Mouse (Mus musculus) stomach, embryonic 14.5 days (tissue): ENCODE data around the gene 9130230L23Rik. TPM values are rescaled to one million over a fixed set of nuclear protein-coding genes. Genes with fewer than 3 reads are reported as not detected.

Experiments
- ATAC-seq: fragments of 200-750 bp; cut with Nextera tagmentation; 2 replicates; pipeline ENCODE4 v1.8.0; 2017; ENCODE audit warnings: low read depth, moderate TSS enrichment; ENCODE audit not compliant: insufficient number of reproducible peaks, insufficient read depth, low FRiP score
- H3K27ac ChIP-seq: fragments of 300-500 bp; sonication (generic); 2 replicates; pipeline ENCODE4 v1.5.1; 2014; ENCODE audit warnings: mild to moderate bottlenecking, low read length, moderate library complexity, mixed read lengths
- H3K27me3 ChIP-seq: fragments of 300-500 bp; sonication (generic); 2 replicates; pipeline ENCODE4 v1.6.1; 2014; ENCODE audit warnings: low read length, control low read depth, mixed read lengths; ENCODE audit not compliant: control insufficient read depth, insufficient read depth
- H3K36me3 ChIP-seq: fragments of 300-500 bp; sonication (generic); 2 replicates; pipeline ENCODE4 v1.6.1; 2014; ENCODE audit warnings: mild to moderate bottlenecking, control low read depth, low read length, moderate library complexity, mixed read lengths; ENCODE audit not compliant: control insufficient read depth, insufficient read depth
- H3K4me1 ChIP-seq: fragments of 300-500 bp; sonication (generic); 2 replicates; pipeline ENCODE4 v1.6.1; 2014; ENCODE audit warnings: low read length, control low read depth, mixed read lengths; ENCODE audit not compliant: control insufficient read depth, insufficient read depth
- H3K4me2 ChIP-seq: fragments of 300-500 bp; sonication (generic); replicated peaks from 2 replicates; pipeline ENCODE4 v1.6.1; 2014; ENCODE audit warnings: low read depth, low read length, control low read depth
- H3K4me3 ChIP-seq: fragments of 300-500 bp; sonication (generic); 2 replicates; pipeline ENCODE4 v1.5.1; 2014; ENCODE audit warnings: low read depth, low read length, control low read depth
- H3K9ac ChIP-seq: fragments of 300-500 bp; sonication (generic); replicated peaks from 2 replicates; pipeline ENCODE4 v1.6.1; 2014; ENCODE audit warnings: low read depth, mild to moderate bottlenecking, control low read depth, low read length, moderate library complexity, mixed read lengths
- H3K9me3 ChIP-seq: fragments of 300-500 bp; sonication (generic); 2 replicates; pipeline ENCODE4 v1.6.1; 2016; ENCODE audit warnings: low read depth, low read length, control low read depth; ENCODE audit not compliant: control insufficient read depth
- WGBS: fragments of 180-500 bp; shearing (Covaris S2); extraction: QIAGEN DNeasy Blood & Tissue Kit; methylation state at CpG from one replicate; pipeline ENCODE4 v1.1.7; 2014; 5-methylcytosine and 5-hydroxymethylcytosine counted together
- polyA plus RNA-seq: library from polyadenylated mRNA; unstranded; fragments of >200 nt; fragmentation: Nextera tagmentation; extraction: Ambion mirVana; gene quantifications from 2 replicates; pipeline ENCODE4 v1.2.1, GENCODE M21; 2014

Gene 9130230L23Rik
- polyA plus RNA-seq, 1 experiment from 2014 or later = 3.0 TPM

GRCm38 (mm10) chr5:65954130-65955080, 49.7 kb downstream of the 9130230L23Rik start:
- H3K36me3 ChIP-seq = no peaks in the 10 kb centered on the region
- H3K27me3 ChIP-seq = no peaks in the 10 kb centered on the region
- 90% methylated on average over 16 of the region's 16 CpGs for WGBS
- H3K9me3 ChIP-seq = no peaks in the 10 kb centered on the region
- no peak overlapping the region for H3K27ac ChIP-seq
- no peak overlapping the region for H3K4me2 ChIP-seq
- no peak overlapping the region for H3K4me3 ChIP-seq
- H3K4me1 ChIP-seq = peaks cover 9% of the 10 kb centered on the region; the same call in 1 of the 2 replicates
- ATAC-seq = no peak
- H3K9ac ChIP-seq = no peak overlapping the region

GRCm38 (mm10) chr5:65951513-65951909, 52.6 kb downstream of the 9130230L23Rik start:
- H3K27ac ChIP-seq = no peak overlapping the region
- WGBS = 72% methylated on average over 4 of the region's 4 CpGs
- no peak for ATAC-seq
- H3K27me3 ChIP-seq = no peaks in the 10 kb centered on the region
- no peak overlapping the region for H3K4me2 ChIP-seq
- H3K9ac ChIP-seq = no peak overlapping the region
- H3K4me3 ChIP-seq = no peak overlapping the region
- no peaks in the 10 kb centered on the region for H3K9me3 ChIP-seq
- H3K36me3 ChIP-seq = no peaks in the 10 kb centered on the region
- peaks cover 9% of the 10 kb centered on the region; the same call in 1 of the 2 replicates for H3K4me1 ChIP-seq

DNA sequence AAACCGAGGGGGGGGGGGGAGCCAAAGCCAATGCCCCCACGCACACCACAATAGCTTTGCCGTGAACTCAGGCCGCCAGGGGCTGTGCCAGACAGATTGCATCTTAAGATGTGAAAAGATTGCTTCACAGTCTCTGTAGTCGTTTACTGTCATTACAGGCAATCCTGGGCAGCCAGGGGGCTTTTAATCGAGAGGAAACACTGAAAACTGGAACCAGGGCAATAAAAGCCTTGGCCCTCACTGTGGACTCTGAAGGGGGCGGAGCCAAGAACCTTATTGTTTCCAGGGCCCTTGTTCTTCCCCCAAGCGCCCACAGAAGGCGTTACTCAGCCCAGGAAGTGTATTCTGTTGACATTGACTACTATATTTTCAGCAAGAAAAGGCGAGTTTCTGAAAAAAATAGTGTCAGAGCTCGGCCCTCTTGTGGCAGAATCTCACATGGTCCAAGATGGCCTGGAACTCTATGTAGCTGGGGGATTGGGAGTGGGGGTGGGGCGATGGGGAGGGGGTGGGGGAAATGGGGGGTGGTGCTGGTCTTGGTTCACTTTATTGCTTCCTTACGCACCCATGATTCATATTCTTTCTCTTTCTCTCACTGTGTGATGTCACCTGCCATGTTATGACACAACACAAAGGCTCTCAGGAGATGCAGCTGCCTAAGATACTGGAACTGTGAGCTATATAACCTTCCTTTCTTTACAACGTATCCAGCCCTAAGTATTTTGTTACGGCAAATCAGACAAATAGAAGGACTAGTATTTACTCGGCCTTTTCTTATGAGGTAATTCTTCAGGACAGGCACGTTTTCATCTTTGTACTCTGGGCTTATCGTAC, 53.2 kb downstream of the 9130230L23Rik start:
- Histone ChIP-seq H3K4me1 (peaks cover 9% of the 10 kb centered on the region; the same call in 1 of the 2 replicates), H3K4me2 (no peak overlapping the region), H3K27ac (no peak overlapping the region), H3K9ac (no peak overlapping the region), H3K9me3 (no peaks in the 10 kb centered on the region), H3K27me3 (no peaks in the 10 kb centered on the region), H3K4me3 (no peak overlapping the region), H3K36me3 (no peaks in the 10 kb centered on the region)
- WGBS = 69% methylated on average over 18 of the region's 18 CpGs
- ATAC-seq = no peak

DNA sequence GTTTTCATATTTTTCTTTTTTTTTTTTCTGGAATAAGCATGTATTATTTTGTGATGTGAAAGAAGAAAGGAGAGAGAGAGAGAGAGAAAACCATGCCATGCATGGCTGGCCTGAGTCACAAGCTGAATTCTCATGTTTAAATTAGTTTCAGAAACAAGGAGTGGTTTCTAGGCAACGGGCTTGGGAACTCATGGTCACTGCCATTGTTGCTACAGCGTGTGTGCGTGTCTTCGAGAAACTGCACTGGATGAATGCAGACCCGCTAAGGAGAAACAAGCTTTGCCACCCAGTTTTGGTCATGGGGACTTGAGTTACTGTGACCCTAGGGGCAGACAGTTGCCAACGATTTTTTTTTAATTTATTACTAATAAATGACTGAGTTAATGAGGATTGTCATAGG, 53.8 kb downstream of the 9130230L23Rik start:
- no peaks in the 10 kb centered on the region for H3K36me3 ChIP-seq
- no peaks in the 10 kb centered on the region for H3K9me3 ChIP-seq
- no peaks in the 10 kb centered on the region for H3K27me3 ChIP-seq
- 45% methylated on average over 6 of the region's 6 CpGs for WGBS
- H3K4me2 ChIP-seq = no peak overlapping the region
- H3K4me3 ChIP-seq = no peak overlapping the region
- no peak overlapping the region for H3K27ac ChIP-seq
- no peak overlapping the region for H3K9ac ChIP-seq
- ATAC-seq = no peak
- H3K4me1 ChIP-seq = peaks cover 5% of the 10 kb centered on the region; the same call in 1 of the 2 replicates

GRCm38 (mm10) chr5:65949822-65950221, 54.3 kb downstream of the 9130230L23Rik start:
- no peak overlapping the region for H3K4me3 ChIP-seq
- no peak overlapping the region for H3K9ac ChIP-seq
- H3K9me3 ChIP-seq = no peaks in the 10 kb centered on the region
- no peak overlapping the region for H3K27ac ChIP-seq
- no peak for ATAC-seq
- WGBS = 85% methylated on average over 3 of the region's 3 CpGs
- no peaks in the 10 kb centered on the region for H3K27me3 ChIP-seq
- 0 out of 2 replicates have a peak, but pooled peaks cover 5% of the 10 kb centered on the region for H3K4me1 ChIP-seq
- H3K4me2 ChIP-seq = no peak overlapping the region
- no peaks in the 10 kb centered on the region for H3K36me3 ChIP-seq

GRCm38 (mm10) chr5:65941145-65941544, 62.9 kb downstream of the 9130230L23Rik start:
- H3K4me2 ChIP-seq = no peak overlapping the region
- H3K9ac ChIP-seq = no peak overlapping the region
- H3K4me1 ChIP-seq = no peaks in the 10 kb centered on the region
- ATAC-seq = no peak
- no peaks in the 10 kb centered on the region for H3K27me3 ChIP-seq
- WGBS = 54% methylated on average over 4 of the region's 4 CpGs
- no peak overlapping the region for H3K27ac ChIP-seq
- no peak overlapping the region for H3K4me3 ChIP-seq
- no peaks in the 10 kb centered on the region for H3K9me3 ChIP-seq
- no peaks in the 10 kb centered on the region for H3K36me3 ChIP-seq

DNA sequence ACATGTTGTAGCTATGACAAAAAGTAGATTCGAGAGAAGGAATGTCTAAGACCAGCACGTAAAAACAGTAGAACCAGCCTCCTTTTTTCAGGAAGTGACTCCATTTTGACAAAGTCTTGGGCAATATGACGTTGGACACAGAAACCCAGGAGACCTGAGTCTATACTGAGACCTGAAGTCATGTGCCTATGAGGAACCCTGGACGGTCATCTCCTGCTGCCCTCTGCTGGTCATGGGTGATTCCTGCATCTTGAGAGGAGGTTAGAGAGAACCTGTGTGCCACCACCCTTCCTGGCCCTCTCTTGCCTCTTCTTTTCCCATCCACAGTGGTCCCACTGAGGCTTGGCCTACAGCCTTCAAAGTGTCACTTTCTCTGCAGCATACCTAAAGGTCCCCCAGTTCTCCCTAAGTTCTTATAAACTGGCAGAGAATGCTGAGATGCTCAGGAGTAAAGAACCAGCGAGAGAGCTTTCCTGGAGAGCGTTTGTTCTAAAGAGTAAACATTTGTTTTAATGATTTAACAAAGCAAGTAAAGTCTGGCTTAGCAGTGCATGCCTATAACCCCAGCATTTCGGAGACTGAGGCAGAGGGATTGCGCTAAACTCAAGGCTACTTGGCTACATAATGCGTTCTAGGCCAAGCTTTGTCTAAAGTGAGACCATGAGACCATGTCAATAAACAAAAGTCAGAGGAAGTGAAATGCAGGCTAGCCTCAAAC, 65.9 kb downstream of the 9130230L23Rik start:
- no peak overlapping the region for H3K27ac ChIP-seq
- H3K4me3 ChIP-seq = no peak overlapping the region
- H3K4me1 ChIP-seq = no peaks in the 10 kb centered on the region
- no peak overlapping the region for H3K4me2 ChIP-seq
- H3K36me3 ChIP-seq = no peaks in the 10 kb centered on the region
- H3K27me3 ChIP-seq = no peaks in the 10 kb centered on the region
- no peak overlapping the region for H3K9ac ChIP-seq
- no peaks in the 10 kb centered on the region for H3K9me3 ChIP-seq
- ATAC-seq = peak; percentile 61; the same call in 1 of the 2 replicates
- WGBS = 47% methylated on average over 9 of the region's 9 CpGs
